Mouse (Mus musculus) heart, adult 2 months (tissue): Measurements from ENCODE around the gene Xpo6.

Experiments
- CTCF ChIP-seq: fragments of 200-600 bp; IDR thresholded peaks from 2 replicates; pipeline ENCODE4 v1.8.1; 2022; ENCODE audit warnings: antibody characterized with exemption, mild to moderate bottlenecking, moderate library complexity
- EP300 ChIP-seq: fragments of 200-500 bp; IDR thresholded peaks from 2 replicates; pipeline ENCODE4 v1.6.1; 2011; ENCODE audit warnings: low read depth, low read length, control low read depth; ENCODE audit not compliant: insufficient read depth
- POLR2A ChIP-seq: fragments of 200-500 bp; IDR thresholded peaks from 2 replicates; pipeline ENCODE4 v1.6.1; 2011; ENCODE audit warnings: mild to moderate bottlenecking, low read depth, low read length, control low read depth; ENCODE audit not compliant: insufficient read depth

DNA sequence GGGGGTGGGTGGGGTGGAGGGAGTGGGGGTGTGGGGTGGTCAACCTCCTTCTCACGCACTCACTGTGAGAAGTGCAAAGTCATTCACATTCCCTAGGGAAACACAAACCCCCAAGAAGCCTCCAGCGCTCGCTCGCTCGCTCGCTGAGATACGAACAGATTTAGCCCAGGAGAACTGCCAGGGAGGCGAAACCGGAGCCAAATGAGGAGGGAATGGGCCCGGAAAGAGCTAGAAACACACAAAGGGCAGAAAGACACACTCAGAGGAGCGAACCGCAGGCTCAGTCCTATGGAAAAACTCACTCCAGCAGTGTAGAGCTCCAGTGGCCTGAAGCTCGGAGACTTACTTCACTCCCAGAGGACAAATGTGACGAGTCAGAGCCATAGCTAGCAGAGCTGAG, 133.5 kb downstream of the Xpo6 start:
- TF ChIP-seq CTCF = no peak
- no peak for TF ChIP-seq POLR2A
- no peak for TF ChIP-seq EP300
